Mouse (Mus musculus): Measurements from ENCODE around the gene Arfgef2.

The Arfgef2 gene

DNA sequence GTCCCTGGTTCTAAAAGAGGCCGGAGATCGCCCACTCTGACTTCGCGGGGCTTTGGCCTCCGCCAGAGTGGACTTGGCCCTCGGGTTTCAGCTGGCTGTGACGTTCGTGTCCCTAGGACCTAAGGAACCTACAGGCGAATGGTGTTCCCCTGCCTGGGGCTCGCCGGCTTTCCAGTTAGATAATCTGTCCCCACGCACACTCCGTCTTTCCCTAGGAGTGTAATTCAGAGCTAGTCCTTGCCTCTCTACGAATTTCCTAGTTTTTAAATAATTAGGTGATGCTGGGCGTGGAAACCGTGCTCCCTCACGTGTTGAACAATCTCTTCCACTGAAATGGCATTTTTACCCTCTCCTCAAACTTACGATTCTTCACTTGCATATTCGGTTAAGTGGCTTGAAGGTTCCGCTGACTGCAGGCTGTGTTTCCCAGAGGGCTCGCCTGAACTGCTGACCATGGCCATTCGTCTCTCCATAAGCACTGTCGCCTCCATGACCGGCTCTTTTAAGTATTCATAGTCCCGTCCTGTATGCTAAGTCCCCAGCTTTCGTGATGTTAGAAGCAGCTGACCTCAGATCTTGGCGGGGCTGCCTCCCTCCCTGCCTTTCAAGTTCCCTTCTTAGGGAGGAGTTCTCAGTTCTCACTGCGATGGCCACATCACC lies 101.3 kb downstream of the Arfgef2 start:
- DNase-seq (ENCODE audit: low spot score in 2 of 2), result no peak

- no peak for DNase-seq (ENCODE audit: low spot score in 2 of 2)
Measured at GRCm38 (mm10) chr2:166909729-166910128, 104.3 kb downstream of the Arfgef2 start.

GRCm38 (mm10) chr2:166910536-166910935 lies 105.1 kb downstream of the Arfgef2 start:
- DNase-seq (ENCODE audit: low spot score in 2 of 2), result no peak

- DNase-seq (ENCODE audit: low spot score in 2 of 2), result no peak
Measured at GRCm38 (mm10) chr2:166923971-166924370, 118.6 kb downstream of the Arfgef2 start.

- no peak for DNase-seq (ENCODE audit: low spot score in 2 of 2)
Measured at GRCm38 (mm10) chr2:166933943-166934342, 128.6 kb downstream of the Arfgef2 start.

DNA sequence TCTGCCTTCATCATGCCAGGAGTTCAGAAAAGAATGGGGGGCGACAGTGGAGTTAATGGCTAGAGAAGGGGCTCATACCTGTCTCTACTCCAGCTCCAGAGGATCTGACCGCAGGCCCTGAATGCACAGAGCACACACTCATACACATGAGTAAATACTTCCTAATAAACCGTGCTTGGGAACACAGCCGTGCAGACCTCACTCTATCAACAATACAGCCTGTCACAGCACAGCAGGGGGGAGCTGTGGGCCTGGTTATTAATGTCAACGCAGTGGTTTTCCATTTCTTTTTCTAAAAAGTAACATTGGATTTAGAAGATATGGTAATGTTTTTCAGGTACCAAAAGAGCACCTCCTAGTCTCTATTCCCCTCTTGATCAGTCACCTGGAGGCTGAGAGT lies 129.0 kb downstream of the Arfgef2 start:
- DNase-seq (ENCODE audit: low spot score in 2 of 2), result no peak

DNA sequence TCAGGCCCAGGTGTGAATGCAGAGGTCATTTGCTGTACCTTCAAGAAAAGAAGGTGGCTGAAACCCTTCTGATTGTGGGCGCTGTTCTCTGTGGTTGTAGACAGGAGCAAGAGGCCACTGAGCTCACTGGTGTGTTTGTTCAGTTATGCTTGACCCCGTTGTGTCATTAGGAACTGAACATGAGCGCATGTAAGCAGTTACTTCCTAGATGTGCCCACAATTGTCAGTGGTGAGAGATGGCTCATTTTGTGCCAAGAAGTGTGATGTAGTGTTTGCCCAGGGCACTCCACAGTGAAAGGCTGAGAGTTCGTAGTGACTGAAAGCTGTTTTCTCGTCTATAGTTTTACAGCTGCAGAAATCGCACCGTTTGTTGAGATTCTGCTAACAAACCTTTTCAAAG lies 130.2 kb downstream of the Arfgef2 start:
- DNase-seq (ENCODE audit: low spot score in 2 of 2), result no peak

GRCm38 (mm10) chr2:166936166-166936565 lies 130.8 kb downstream of the Arfgef2 start:
- DNase-seq (ENCODE audit: low spot score in 2 of 2), result no peak

- no peak for DNase-seq (ENCODE audit: low spot score in 2 of 2)
Measured at GRCm38 (mm10) chr2:166943146-166943545, 137.8 kb downstream of the Arfgef2 start.

DNA sequence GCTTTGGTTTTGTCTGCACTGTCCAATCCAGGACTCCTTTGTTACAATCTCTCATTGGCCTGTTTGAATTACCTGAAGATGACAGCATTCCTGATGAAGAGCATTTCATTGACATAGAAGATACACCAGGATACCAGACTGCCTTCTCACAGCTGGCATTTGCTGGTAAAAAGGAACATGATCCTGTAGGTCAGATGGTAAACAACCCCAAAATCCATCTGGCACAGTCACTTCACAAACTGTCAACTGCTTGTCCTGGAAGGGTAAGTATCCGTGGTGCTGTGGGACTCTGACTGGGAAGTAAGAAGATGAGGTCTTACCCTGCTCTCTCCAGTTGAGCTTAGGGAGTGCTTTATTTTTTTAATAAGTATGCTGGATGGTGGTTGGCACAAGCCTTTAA lies 139.0 kb downstream of the Arfgef2 start:
- no peak for DNase-seq (ENCODE audit: low spot score in 2 of 2)

GRCm38 (mm10) chr2:166945456-166945855 lies 140.1 kb downstream of the Arfgef2 start:
- no peak for DNase-seq (ENCODE audit: low spot score in 2 of 2)

All from urinary bladder, postnatal 4 days (tissue).